Mouse (Mus musculus): Measurements from ENCODE around the gene Prps1l1. TPM values are rescaled to one million over a fixed set of nuclear protein-coding genes. Genes with fewer than 3 reads are reported as not detected.

The Prps1l1 gene
- polyA plus RNA-seq, 2 experiments: not detected

- ATAC-seq (ENCODE audit: low FRiP score, low read depth): no peak
- H3K27ac ChIP-seq (replicated peaks; ENCODE audit: low read depth, low read length): no peak overlapping the region
- H3K36me3 ChIP-seq (ENCODE audit: control insufficient read depth, insufficient read depth, low read length): no peaks in the 10 kb centered on the region
- no peaks in the 10 kb centered on the region for H3K27me3 ChIP-seq (ENCODE audit: control insufficient read depth, insufficient read depth, low read length)
- H3K4me2 ChIP-seq (replicated peaks; ENCODE audit: low read depth, low read length, severe bottlenecking): no peak overlapping the region
- H3K9ac ChIP-seq (ENCODE audit: low read depth, low read length, severe bottlenecking): no peak overlapping the region
- H3K9me3 ChIP-seq (ENCODE audit: control insufficient read depth, low read length): no peaks in the 10 kb centered on the region
- H3K4me3 ChIP-seq (replicated peaks; ENCODE audit: low read length): no peak overlapping the region
- 58% methylated on average over 10 of the region's 10 CpGs for WGBS
- no peaks in the 10 kb centered on the region for H3K4me1 ChIP-seq (ENCODE audit: control insufficient read depth, insufficient read depth, low read length)
- no peak for DNase-seq (ENCODE audit: low spot score)
- no peak for TF ChIP-seq POLR2A (IDR thresholded peaks at IDR 0.05; ENCODE audit: borderline replicate concordance, extremely low read depth, insufficient read depth, insufficient read length)
These were observed 37.5 kb downstream of the Prps1l1 start for GRCm38 (mm10) chr12:35022066-35022465.

GRCm38 (mm10) chr12:35025916-35026432, 41.4 kb downstream of the Prps1l1 start:
- Histone ChIP-seq H3K9ac (ENCODE audit: low read depth, low read length, severe bottlenecking) (no peak overlapping the region), H3K4me2 (replicated peaks; ENCODE audit: low read depth, low read length, severe bottlenecking) (no peak overlapping the region), H3K9me3 (ENCODE audit: control insufficient read depth, low read length) (no peaks in the 10 kb centered on the region), H3K4me3 (replicated peaks; ENCODE audit: low read length) (no peak overlapping the region), H3K27ac (replicated peaks; ENCODE audit: low read depth, low read length) (no peak overlapping the region), H3K36me3 (ENCODE audit: control insufficient read depth, insufficient read depth, low read length) (no peaks in the 10 kb centered on the region), H3K27me3 (ENCODE audit: control insufficient read depth, insufficient read depth, low read length) (no peaks in the 10 kb centered on the region), H3K4me1 (ENCODE audit: control insufficient read depth, insufficient read depth, low read length) (no peaks in the 10 kb centered on the region)
- no peak for TF ChIP-seq POLR2A (IDR thresholded peaks at IDR 0.05; ENCODE audit: borderline replicate concordance, extremely low read depth, insufficient read depth, insufficient read length)
- DNase-seq (ENCODE audit: low spot score): no peak
- ATAC-seq (ENCODE audit: low FRiP score, low read depth): no peak
- 68% methylated on average over 4 of the region's 4 CpGs for WGBS

GRCm38 (mm10) chr12:35027533-35027932, 43.0 kb downstream of the Prps1l1 start:
- Histone ChIP-seq H3K4me2 (replicated peaks; ENCODE audit: low read depth, low read length, severe bottlenecking) (no peak overlapping the region), H3K27ac (replicated peaks; ENCODE audit: low read depth, low read length) (no peak overlapping the region), H3K9me3 (ENCODE audit: control insufficient read depth, low read length) (no peaks in the 10 kb centered on the region), H3K9ac (ENCODE audit: low read depth, low read length, severe bottlenecking) (no peak overlapping the region), H3K4me3 (replicated peaks; ENCODE audit: low read length) (no peak overlapping the region), H3K4me1 (ENCODE audit: control insufficient read depth, insufficient read depth, low read length) (no peaks in the 10 kb centered on the region), H3K27me3 (ENCODE audit: control insufficient read depth, insufficient read depth, low read length) (no peaks in the 10 kb centered on the region), H3K36me3 (ENCODE audit: control insufficient read depth, insufficient read depth, low read length) (no peaks in the 10 kb centered on the region)
- ATAC-seq (ENCODE audit: low FRiP score, low read depth) (no peak), DNase-seq (ENCODE audit: low spot score) (no peak)
- WGBS: 48% methylated on average over 1 of the region's 1 CpGs
- no peak for TF ChIP-seq POLR2A (IDR thresholded peaks at IDR 0.05; ENCODE audit: borderline replicate concordance, extremely low read depth, insufficient read depth, insufficient read length)

Other genes starting within 250 kb of the Prps1l1 start
- gene Hdac9, start 67.7 kb upstream of the Prps1l1 start, polyA plus RNA-seq (2012; rRNA removed): 7.4 and 7.8 TPM in 2 replicates
- gene Hdac9, start 67.7 kb upstream of the Prps1l1 start, polyA plus RNA-seq (2014; fragmentation: Nextera tagmentation; extraction: Ambion mirVana): 9.7 TPM in 2 replicates
- gene Snx13, start 62.4 kb downstream of the Prps1l1 start, polyA plus RNA-seq (2012; rRNA removed): 9.9 and 10.6 TPM in 2 replicates
- gene Snx13, start 62.4 kb downstream of the Prps1l1 start, polyA plus RNA-seq (2014; fragmentation: Nextera tagmentation; extraction: Ambion mirVana): 25.4 and 28.0 TPM in 2 replicates